Mouse (Mus musculus) kidney, adult 9 months (tissue): ENCODE results near the gene Slc25a48.

Experiments used
- DNase-seq: peaks from one replicate; pipeline ENCODE4 v3.0.0; 2022

Slc25a48 gene

GRCm38 (mm10) chr13:56449239-56450030, 11.3 kb downstream of the Slc25a48 start:
- DNase-seq = peak; percentile 56

GRCm38 (mm10) chr13:56450035-56450434, 11.9 kb downstream of the Slc25a48 start:
- DNase-seq = peak; percentile 50

- DNase-seq = peak; percentile 75
These were observed 19.8 kb downstream of the Slc25a48 start for GRCm38 (mm10) chr13:56458001-56458400.

- DNase-seq = peak; percentile 94
These were observed 23.3 kb downstream of the Slc25a48 start for GRCm38 (mm10) chr13:56461460-56461859.

GRCm38 (mm10) chr13:56462791-56463190, 24.6 kb downstream of the Slc25a48 start:
- DNase-seq = no peak

GRCm38 (mm10) chr13:56463261-56463660, 25.1 kb downstream of the Slc25a48 start:
- peak; percentile 80 for DNase-seq

- peak; percentile 59 for DNase-seq
These were observed 25.6 kb downstream of the Slc25a48 start for GRCm38 (mm10) chr13:56463750-56464149.

GRCm38 (mm10) chr13:56467786-56468185, 29.6 kb downstream of the Slc25a48 start:
- no peak for DNase-seq

- DNase-seq = no peak
These were observed 30.4 kb downstream of the Slc25a48 start for GRCm38 (mm10) chr13:56468536-56468935.

GRCm38 (mm10) chr13:56471211-56471610, 33.1 kb downstream of the Slc25a48 start:
- DNase-seq = no peak

GRCm38 (mm10) chr13:56471951-56472350, 33.8 kb downstream of the Slc25a48 start:
- DNase-seq = peak; percentile 77

- DNase-seq = no peak
These were observed 34.5 kb downstream of the Slc25a48 start for GRCm38 (mm10) chr13:56472661-56473060.

- DNase-seq = peak; percentile 74
These were observed 37.2 kb downstream of the Slc25a48 start for GRCm38 (mm10) chr13:56475363-56475762.

GRCm38 (mm10) chr13:56476790-56477189, 38.6 kb downstream of the Slc25a48 start:
- DNase-seq = no peak

GRCm38 (mm10) chr13:56477271-56477670, 39.1 kb downstream of the Slc25a48 start:
- peak; percentile 87 for DNase-seq

GRCm38 (mm10) chr13:56478027-56478426, 39.9 kb downstream of the Slc25a48 start:
- DNase-seq = no peak

- no peak for DNase-seq
These were observed 44.0 kb downstream of the Slc25a48 start, which contains the start of gene Il9 for GRCm38 (mm10) chr13:56482146-56482545. Gene Il9 (minus strand): TSS chr13:56482246.

- DNase-seq = no peak
These were observed 49.9 kb downstream of the Slc25a48 start for GRCm38 (mm10) chr13:56488012-56488411.

GRCm38 (mm10) chr13:56494440-56494839, 56.3 kb downstream of the Slc25a48 start:
- DNase-seq = no peak

GRCm38 (mm10) chr13:56500132-56500531, 62.0 kb downstream of the Slc25a48 start:
- peak; percentile 46 for DNase-seq

GRCm38 (mm10) chr13:56500636-56501035, 62.5 kb downstream of the Slc25a48 start:
- no peak for DNase-seq

- no peak for DNase-seq
These were observed 63.8 kb downstream of the Slc25a48 start for GRCm38 (mm10) chr13:56501866-56502420.

- DNase-seq = no peak
These were observed 68.8 kb downstream of the Slc25a48 start for GRCm38 (mm10) chr13:56506871-56507496.

GRCm38 (mm10) chr13:56509796-56510195, 71.6 kb downstream of the Slc25a48 start:
- DNase-seq = peak; percentile 85
